Mouse (Mus musculus): ENCODE results near the gene Carm1. TPM values are rescaled to one million over a fixed set of nuclear protein-coding genes. Genes with fewer than 3 reads are reported as not detected.
A peak's percentile ranks its signal among the peaks of the same experiment; 100 is the strongest.
"Not testable (repeated sequence)": the region's sequence is repeated elsewhere in the genome, so short reads cannot be mapped to it uniquely, and the experiment has no call there.

The Carm1 gene
- total and polyA plus RNA-seq, 2 experiments from 2014 or later, result 25.9 to 81.4 TPM

- 22% methylated on average over 17 of the region's 17 CpGs for WGBS
- ATAC-seq (peak; percentile 60), DNase-seq (no peak)
- Histone ChIP-seq H3K27ac (ENCODE audit: low read depth, low read length) (peak overlapping the region; percentile 74), H3K4me2 (ENCODE audit: low read depth) (peak overlapping the region; percentile 96), H3K4me1 (ENCODE audit: insufficient read depth) (peaks cover 23% of the 10 kb centered on the region), H3K27me3 (ENCODE audit: insufficient read depth, low read length) (no peaks in the 10 kb centered on the region), H3K4me3 (ENCODE audit: low read depth, low read length) (peak overlapping the region; percentile 78), H3K36me3 (ENCODE audit: insufficient read depth) (peaks cover 34% of the 10 kb centered on the region), H3K9me3 (ENCODE audit: low read length) (no peaks in the 10 kb centered on the region), H3K9ac (peak overlapping the region; percentile 76)
- no peak for TF ChIP-seq CTCF (IDR thresholded peaks at IDR 0.05; ENCODE audit: low read depth)
These were observed 45.4 kb downstream of the Carm1 start for GRCm38 (mm10) chr9:21591831-21592702.

GRCm38 (mm10) chr9:21592703-21593121 lies 46.0 kb downstream of the Carm1 start, which contains the start of the genes Timm29 and Yipf2:
Timm29 (plus strand) TSS chr9:21592722.
Yipf2 (minus strand) TSS chr9:21592828.
- TF ChIP-seq CTCF (IDR thresholded peaks at IDR 0.05; ENCODE audit: low read depth), result no peak
- Histone ChIP-seq H3K27ac (ENCODE audit: low read depth, low read length) (peak within 1 kb of the TSS; percentile 90), H3K27me3 (ENCODE audit: insufficient read depth, low read length) (no peaks in the 10 kb centered on the region), H3K36me3 (ENCODE audit: insufficient read depth) (peaks cover 30% of the 10 kb centered on the region), H3K9ac (peak within 1 kb of the TSS; percentile 76), H3K4me3 (ENCODE audit: low read depth, low read length) (peak within 1 kb of the TSS; percentile 78), H3K9me3 (ENCODE audit: low read length) (no peaks in the 10 kb centered on the region), H3K4me1 (ENCODE audit: insufficient read depth) (peaks cover 23% of the 10 kb centered on the region), H3K4me2 (ENCODE audit: low read depth) (peak within 1 kb of the TSS; percentile 96)
- under 1% methylated on average over 30 of the region's 30 CpGs for WGBS
- DNase-seq, result peak; percentile 98
- ATAC-seq, result peak; percentile 95

GRCm38 (mm10) chr9:21593122-21593721 lies 46.5 kb downstream of the Carm1 start:
- Histone ChIP-seq H3K4me2 (ENCODE audit: low read depth) (peak overlapping the region; percentile 96), H3K27ac (ENCODE audit: low read depth, low read length) (peak overlapping the region; percentile 90), H3K4me1 (ENCODE audit: insufficient read depth) (peaks cover 23% of the 10 kb centered on the region), H3K9me3 (ENCODE audit: low read length) (no peaks in the 10 kb centered on the region), H3K27me3 (ENCODE audit: insufficient read depth, low read length) (no peaks in the 10 kb centered on the region), H3K36me3 (ENCODE audit: insufficient read depth) (peaks cover 27% of the 10 kb centered on the region), H3K9ac (peak overlapping the region; percentile 76), H3K4me3 (ENCODE audit: low read depth, low read length) (peak overlapping the region; percentile 78)
- TF ChIP-seq CTCF (IDR thresholded peaks at IDR 0.05; ENCODE audit: low read depth), result no peak
- DNase-seq (no peak), ATAC-seq (peak; percentile 61)
- WGBS, result 4% methylated on average over 63 of the region's 69 CpGs

GRCm38 (mm10) chr9:21594350-21594749 lies 47.7 kb downstream of the Carm1 start:
- H3K36me3 ChIP-seq (ENCODE audit: insufficient read depth), result peaks cover 15% of the 10 kb centered on the region
- WGBS, result 87% methylated on average over 8 of the region's 8 CpGs
- DNase-seq; H3K27me3 ChIP-seq (ENCODE audit: insufficient read depth, low read length); H3K27ac ChIP-seq (ENCODE audit: low read depth, low read length); H3K9me3 ChIP-seq (ENCODE audit: low read length); H3K4me3 ChIP-seq (ENCODE audit: low read depth, low read length); H3K9ac ChIP-seq; ATAC-seq: not testable (repeated sequence)
- peak overlapping the region; percentile 96 for H3K4me2 ChIP-seq (ENCODE audit: low read depth)
- peaks cover 23% of the 10 kb centered on the region for H3K4me1 ChIP-seq (ENCODE audit: insufficient read depth)

GRCm38 (mm10) chr9:21594838-21595237 lies 48.1 kb downstream of the Carm1 start:
- no peak for TF ChIP-seq CTCF (IDR thresholded peaks at IDR 0.05; ENCODE audit: low read depth)
- Histone ChIP-seq H3K9ac (no peak overlapping the region), H3K27ac (ENCODE audit: low read depth, low read length) (no peak overlapping the region), H3K27me3 (ENCODE audit: insufficient read depth, low read length) (no peaks in the 10 kb centered on the region), H3K4me1 (ENCODE audit: insufficient read depth) (peaks cover 23% of the 10 kb centered on the region), H3K36me3 (ENCODE audit: insufficient read depth) (peaks cover 11% of the 10 kb centered on the region), H3K4me2 (ENCODE audit: low read depth) (no peak overlapping the region), H3K4me3 (ENCODE audit: low read depth, low read length) (no peak overlapping the region), H3K9me3 (ENCODE audit: low read length) (no peaks in the 10 kb centered on the region)
- ATAC-seq (no peak), DNase-seq (no peak)
- 91% methylated on average over 2 of the region's 2 CpGs for WGBS

GRCm38 (mm10) chr9:21598198-21598597 lies 51.5 kb downstream of the Carm1 start:
- no peaks in the 10 kb centered on the region for H3K9me3 ChIP-seq (ENCODE audit: low read length)
- DNase-seq, result no peak
- H3K27me3 ChIP-seq (ENCODE audit: insufficient read depth, low read length), result no peaks in the 10 kb centered on the region
- TF ChIP-seq CTCF (IDR thresholded peaks at IDR 0.05; ENCODE audit: low read depth), result no peak
- H3K9ac ChIP-seq, result no peak overlapping the region
- peaks cover 15% of the 10 kb centered on the region for H3K4me1 ChIP-seq (ENCODE audit: insufficient read depth)
- no peak overlapping the region for H3K4me3 ChIP-seq (ENCODE audit: low read depth, low read length)
- WGBS, result 64% methylated on average over 2 of the region's 2 CpGs
- peaks cover 5% of the 10 kb centered on the region for H3K36me3 ChIP-seq (ENCODE audit: insufficient read depth)
- no peak overlapping the region for H3K27ac ChIP-seq (ENCODE audit: low read depth, low read length)
- H3K4me2 ChIP-seq (ENCODE audit: low read depth), result no peak overlapping the region
- ATAC-seq, result peak; percentile 17; the same call in 1 of the 2 replicates

- ATAC-seq (no peak), DNase-seq (no peak)
- no peak overlapping the region for H3K9ac ChIP-seq
- TF ChIP-seq CTCF (IDR thresholded peaks at IDR 0.05; ENCODE audit: low read depth), result no peak
- no peak overlapping the region for H3K27ac ChIP-seq (ENCODE audit: low read depth, low read length)
- 71% methylated on average over 3 of the region's 3 CpGs for WGBS
- no peaks in the 10 kb centered on the region for H3K9me3 ChIP-seq (ENCODE audit: low read length)
- peaks cover 5% of the 10 kb centered on the region for H3K36me3 ChIP-seq (ENCODE audit: insufficient read depth)
- peaks cover under 1% of the 10 kb centered on the region; the same call in 1 of the 2 replicates for H3K4me1 ChIP-seq (ENCODE audit: insufficient read depth)
- no peaks in the 10 kb centered on the region for H3K27me3 ChIP-seq (ENCODE audit: insufficient read depth, low read length)
- H3K4me3 ChIP-seq (ENCODE audit: low read depth, low read length), result no peak overlapping the region
- no peak overlapping the region for H3K4me2 ChIP-seq (ENCODE audit: low read depth)
These were observed 53.5 kb downstream of the Carm1 start for GRCm38 (mm10) chr9:21600186-21600585.
